13 mouse cellular contexts compared by ENCODE assay signal in the genomic region with DNA sequence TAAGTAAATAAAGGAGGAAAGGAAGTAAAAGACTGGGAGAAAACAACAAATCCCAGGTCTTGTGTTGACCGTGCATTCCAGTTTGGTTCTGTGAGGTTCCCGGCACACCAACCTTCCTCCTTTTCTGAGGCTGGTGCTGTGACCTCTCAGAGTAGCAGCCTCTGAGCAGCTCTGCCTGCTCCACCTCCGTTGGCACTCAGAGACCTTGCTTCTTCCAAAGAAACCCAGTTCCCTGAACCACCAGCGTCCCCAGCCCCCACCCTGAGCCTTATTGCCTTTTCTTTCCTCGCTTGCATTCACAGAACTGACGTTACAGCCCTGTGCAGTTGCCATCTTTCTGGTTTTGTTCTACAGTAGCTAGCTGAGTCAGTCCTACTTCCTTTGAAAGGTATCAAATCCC.
"Had no signal": no experiment of that assay in that cellular context is flagged by ENCODE, and none has a peak within 500 bp of the region (broad histone marks: within the 10 kb centered on the region; RNA-seq: fewer than 3 reads in every experiment).

No protein-coding gene starts in this region.

- DNase-seq: kidney, adult 11 months; kidney, postnatal 14 days; layer of hippocampus, adult 9-11 months; layer of hippocampus, postnatal 36 days; lung, adult 18-20 months; retina, postnatal 1 day; right cerebral cortex, postnatal 4 days had no signal

- H3K4me3 ChIP-seq: kidney, embryonic 15.5 days; limb, embryonic 15.5 days; midbrain, embryonic 12.5 days; neural tube, embryonic 13.5 days; stomach, embryonic 15.5 days had no signal

- H3K27ac ChIP-seq: kidney, embryonic 15.5 days; limb, embryonic 15.5 days; liver, embryonic 14.5 days; midbrain, embryonic 12.5 days; neural tube, embryonic 13.5 days; stomach, embryonic 15.5 days had no signal
